Mouse (Mus musculus): ENCODE results near the gene Ubn1. TPM values are rescaled to one million over a fixed set of nuclear protein-coding genes. Genes with fewer than 3 reads are reported as not detected.

Gene Ubn1
- polyA plus RNA-seq (2012; rRNA removed): 32.0 and 38.2 TPM in 2 replicates

- DNase-seq (ENCODE audit: low read depth): peak; percentile 88
Observed at GRCm38 (mm10) chr16:5049774-5050234, at the start of gene Ubn1, which contains the start of gene Glyr1. Gene Ubn1 (plus strand): TSS chr16:5050057. Gene Glyr1 (minus strand): TSS chr16:5049863.

GRCm38 (mm10) chr16:5000611-5001010 lies 49.2 kb upstream of the Ubn1 start:
- DNase-seq (ENCODE audit: low read depth): no peak

- no peak for DNase-seq (ENCODE audit: low read depth)
Observed at GRCm38 (mm10) chr16:5007067-5007466, 42.8 kb upstream of the Ubn1 start, which contains the start of gene Smim22. Gene Smim22 (plus strand): TSS chr16:5007288.

GRCm38 (mm10) chr16:5007492-5007891 lies 42.4 kb upstream of the Ubn1 start:
- DNase-seq (ENCODE audit: low read depth): no peak

GRCm38 (mm10) chr16:5008076-5008475 lies 41.8 kb upstream of the Ubn1 start:
- DNase-seq (ENCODE audit: low read depth): no peak

- no peak for DNase-seq (ENCODE audit: low read depth)
Observed at GRCm38 (mm10) chr16:5010371-5010935, 39.4 kb upstream of the Ubn1 start.

- DNase-seq (ENCODE audit: low read depth): no peak
Observed at GRCm38 (mm10) chr16:5011285-5011684, 38.6 kb upstream of the Ubn1 start.

GRCm38 (mm10) chr16:5012036-5013005 lies 37.5 kb upstream of the Ubn1 start:
- DNase-seq (ENCODE audit: low read depth): no peak

GRCm38 (mm10) chr16:5013054-5013838 lies 36.6 kb upstream of the Ubn1 start, which contains the start of gene Rogdi:
Gene Rogdi (minus strand): TSS chr16:5013553.
- peak; percentile 78 for DNase-seq (ENCODE audit: low read depth)

GRCm38 (mm10) chr16:5014578-5014977 lies 35.3 kb upstream of the Ubn1 start:
- no peak for DNase-seq (ENCODE audit: low read depth)

GRCm38 (mm10) chr16:5024021-5024420 lies 25.8 kb upstream of the Ubn1 start:
- DNase-seq (ENCODE audit: low read depth): no peak

GRCm38 (mm10) chr16:5029847-5030246 lies 20.0 kb upstream of the Ubn1 start:
- DNase-seq (ENCODE audit: low read depth): no peak

GRCm38 (mm10) chr16:5035591-5035990 lies 14.3 kb upstream of the Ubn1 start:
- no peak for DNase-seq (ENCODE audit: low read depth)

- no peak for DNase-seq (ENCODE audit: low read depth)
Observed at GRCm38 (mm10) chr16:5036649-5037234, 13.1 kb upstream of the Ubn1 start.

- no peak for DNase-seq (ENCODE audit: low read depth)
Observed at GRCm38 (mm10) chr16:5045322-5045721, 4.5 kb upstream of the Ubn1 start.

- no peak for DNase-seq (ENCODE audit: low read depth)
Observed at GRCm38 (mm10) chr16:5049182-5049773, 579 bp upstream of the Ubn1 start.

GRCm38 (mm10) chr16:5050251-5051110 lies 624 bp downstream of the Ubn1 start:
- no peak for DNase-seq (ENCODE audit: low read depth)

- DNase-seq (ENCODE audit: low read depth): no peak
Observed at GRCm38 (mm10) chr16:5058114-5058513, 8.3 kb downstream of the Ubn1 start.

- no peak for DNase-seq (ENCODE audit: low read depth)
Observed at GRCm38 (mm10) chr16:5063472-5063871, 13.6 kb downstream of the Ubn1 start.

- DNase-seq (ENCODE audit: low read depth): no peak
Observed at GRCm38 (mm10) chr16:5070321-5070720, 20.5 kb downstream of the Ubn1 start.

Measured in gonadal fat pad, adult 2 months (tissue).